Mouse (Mus musculus): ENCODE results near the gene Rbm4b. TPM values are rescaled to one million over a fixed set of nuclear protein-coding genes. Genes with fewer than 3 reads are reported as not detected.
A peak's percentile ranks its signal among the peaks of the same experiment; 100 is the strongest.
"Not testable (repeated sequence)": the region's sequence is repeated elsewhere in the genome, so short reads cannot be mapped to it uniquely, and the experiment has no call there.

The Rbm4b gene
- polyA plus RNA-seq, 1 experiment from 2014 or later = 17.6 TPM

DNA sequence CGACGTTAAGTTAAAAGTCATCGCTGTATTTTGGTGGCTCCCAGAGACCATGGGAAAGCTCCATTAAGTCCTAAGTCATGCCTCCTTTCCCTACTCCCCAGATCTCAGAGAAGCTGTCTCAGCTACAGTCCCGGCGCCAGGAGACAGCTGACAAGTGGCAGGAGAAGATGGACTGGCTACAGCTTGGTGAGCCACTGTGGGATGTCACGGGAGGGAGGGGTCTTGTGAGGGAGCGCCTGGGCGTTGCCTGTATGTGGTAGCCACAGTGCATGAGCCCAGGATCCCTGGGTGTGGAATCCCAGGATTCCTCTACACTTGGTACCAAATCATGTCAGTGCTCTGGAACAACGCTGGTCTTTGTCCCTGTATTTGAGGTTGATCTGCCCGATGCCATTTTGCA, 7.8 kb upstream of the Rbm4b start:
- Histone ChIP-seq H3K27ac (ENCODE audit: low read length) (no peak overlapping the region), H3K36me3 (ENCODE audit: control insufficient read depth, insufficient read depth) (no peaks in the 10 kb centered on the region), H3K4me2 (ENCODE audit: low read depth, low read length) (no peak overlapping the region), H3K9ac (ENCODE audit: low read depth, low read length) (no peak overlapping the region), H3K9me3 (replicated peaks; ENCODE audit: control insufficient read depth, low read length) (no peaks in the 10 kb centered on the region), H3K4me3 (ENCODE audit: low read depth, low read length) (no peak overlapping the region), H3K27me3 (ENCODE audit: control insufficient read depth, insufficient read depth, low read depth, low read length) (no peaks in the 10 kb centered on the region), H3K4me1 (ENCODE audit: control insufficient read depth, low read depth, low read length) (no peaks in the 10 kb centered on the region)
- WGBS (ENCODE audit: insufficient replicate concordance) = 74% methylated on average over 10 of the region's 10 CpGs
- no peak for ATAC-seq (ENCODE audit: low read depth)

DNA sequence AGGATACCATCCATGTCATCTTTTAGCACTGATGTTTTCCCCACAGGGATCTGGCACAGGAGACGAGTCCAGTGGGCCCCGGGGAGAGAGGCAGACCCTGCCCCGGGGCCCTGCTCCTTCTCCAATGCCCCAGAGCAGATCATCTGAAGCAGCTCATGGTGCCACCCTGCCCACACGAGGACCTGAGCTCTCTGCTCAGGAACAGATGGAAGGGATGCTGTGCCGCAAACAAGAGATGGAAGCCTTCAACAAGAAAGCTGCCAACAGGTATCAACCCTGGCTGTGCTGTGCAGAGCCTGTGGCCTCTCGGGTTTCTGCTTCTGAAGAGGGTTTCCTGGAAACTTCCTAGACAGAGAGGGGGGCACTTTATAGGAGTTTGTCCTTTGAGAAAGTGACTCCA, 6.3 kb upstream of the Rbm4b start:
- H3K9ac ChIP-seq (ENCODE audit: low read depth, low read length) = no peak overlapping the region
- no peaks in the 10 kb centered on the region for H3K36me3 ChIP-seq (ENCODE audit: control insufficient read depth, insufficient read depth)
- no peaks in the 10 kb centered on the region for H3K27me3 ChIP-seq (ENCODE audit: control insufficient read depth, insufficient read depth, low read depth, low read length)
- no peaks in the 10 kb centered on the region for H3K9me3 ChIP-seq (replicated peaks; ENCODE audit: control insufficient read depth, low read length)
- no peak for ATAC-seq (ENCODE audit: low read depth)
- H3K27ac ChIP-seq (ENCODE audit: low read length) = no peak overlapping the region
- WGBS (ENCODE audit: insufficient replicate concordance) = 66% methylated on average over 6 of the region's 6 CpGs
- no peak overlapping the region for H3K4me2 ChIP-seq (ENCODE audit: low read depth, low read length)
- H3K4me1 ChIP-seq (ENCODE audit: control insufficient read depth, low read depth, low read length) = no peaks in the 10 kb centered on the region
- H3K4me3 ChIP-seq (ENCODE audit: low read depth, low read length) = no peak overlapping the region

- peak overlapping the region; percentile 89 for H3K27ac ChIP-seq (ENCODE audit: low read length)
- peak overlapping the region; percentile 78 for H3K4me3 ChIP-seq (ENCODE audit: low read depth, low read length)
- peaks cover 2% of the 10 kb centered on the region; the same call in 1 of the 2 replicates for H3K36me3 ChIP-seq (ENCODE audit: control insufficient read depth, insufficient read depth)
- H3K4me1 ChIP-seq (ENCODE audit: control insufficient read depth, low read depth, low read length) = peaks cover 17% of the 10 kb centered on the region
- ATAC-seq (ENCODE audit: low read depth) = peak; percentile 66
- no peaks in the 10 kb centered on the region for H3K27me3 ChIP-seq (ENCODE audit: control insufficient read depth, insufficient read depth, low read depth, low read length)
- peak overlapping the region; percentile 91 for H3K4me2 ChIP-seq (ENCODE audit: low read depth, low read length)
- H3K9ac ChIP-seq (ENCODE audit: low read depth, low read length) = peak overlapping the region; percentile 77
- H3K9me3 ChIP-seq (replicated peaks; ENCODE audit: control insufficient read depth, low read length) = no peaks in the 10 kb centered on the region
- WGBS (ENCODE audit: insufficient replicate concordance) = under 1% methylated on average over 10 of the region's 10 CpGs
These were observed 618 bp upstream of the Rbm4b start for GRCm38 (mm10) chr19:4755565-4756192.

DNA sequence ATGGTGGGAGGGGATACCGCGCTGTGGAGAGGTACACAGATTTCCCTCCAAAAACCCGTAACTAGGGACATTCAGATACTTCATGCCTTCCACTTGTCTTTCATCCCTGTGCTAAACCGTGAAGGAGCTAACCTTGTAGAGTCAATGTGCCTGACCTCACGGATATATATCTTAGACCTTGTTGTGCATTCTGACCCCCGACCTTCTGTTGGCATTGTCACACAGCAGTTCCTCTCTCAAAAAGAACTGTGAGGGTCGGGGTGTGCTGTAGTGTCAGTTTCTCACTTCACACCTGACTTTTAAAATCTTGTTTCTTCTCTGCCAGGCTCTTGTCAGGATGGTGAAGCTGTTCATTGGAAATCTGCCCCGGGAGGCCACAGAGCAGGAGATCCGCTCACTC, 624 bp downstream of the Rbm4b start:
- H3K9me3 ChIP-seq (replicated peaks; ENCODE audit: control insufficient read depth, low read length) = no peaks in the 10 kb centered on the region
- peaks cover 4% of the 10 kb centered on the region for H3K36me3 ChIP-seq (ENCODE audit: control insufficient read depth, insufficient read depth)
- peaks cover 19% of the 10 kb centered on the region for H3K4me1 ChIP-seq (ENCODE audit: control insufficient read depth, low read depth, low read length)
- 9% methylated on average over 9 of the region's 9 CpGs for WGBS (ENCODE audit: insufficient replicate concordance)
- peak overlapping the region; percentile 77 for H3K9ac ChIP-seq (ENCODE audit: low read depth, low read length)
- ATAC-seq (ENCODE audit: low read depth) = no peak
- peak overlapping the region; percentile 78 for H3K4me3 ChIP-seq (ENCODE audit: low read depth, low read length)
- no peaks in the 10 kb centered on the region for H3K27me3 ChIP-seq (ENCODE audit: control insufficient read depth, insufficient read depth, low read depth, low read length)
- H3K4me2 ChIP-seq (ENCODE audit: low read depth, low read length) = peak overlapping the region; percentile 91
- peak overlapping the region; percentile 89 for H3K27ac ChIP-seq (ENCODE audit: low read length)

DNA sequence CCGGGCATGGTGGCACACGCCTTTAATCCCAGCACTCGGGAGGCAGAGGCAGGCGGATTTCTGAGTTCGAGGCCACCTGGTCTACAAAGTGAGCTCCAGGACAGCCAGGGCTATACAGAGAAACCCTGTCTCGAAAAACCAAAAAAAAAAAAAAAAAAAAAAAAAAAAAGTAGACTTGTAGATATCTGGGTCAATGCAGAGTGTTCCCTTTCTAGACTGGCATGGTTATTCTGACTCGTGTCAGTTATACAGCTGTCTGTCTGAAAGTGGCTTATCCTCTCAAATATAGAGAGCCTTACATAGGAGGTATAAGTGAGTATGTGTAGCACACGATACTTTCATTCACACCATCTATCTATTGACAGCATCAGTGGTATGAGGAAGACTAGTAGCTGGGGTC, 4.2 kb downstream of the Rbm4b start:
- 80% methylated on average over 8 of the region's 8 CpGs for WGBS (ENCODE audit: insufficient replicate concordance)
- not testable (repeated sequence) for H3K27ac ChIP-seq (ENCODE audit: low read length); H3K4me3 ChIP-seq (ENCODE audit: low read depth, low read length); H3K27me3 ChIP-seq (ENCODE audit: control insufficient read depth, insufficient read depth, low read depth, low read length); H3K4me2 ChIP-seq (ENCODE audit: low read depth, low read length); H3K9ac ChIP-seq (ENCODE audit: low read depth, low read length); ATAC-seq (ENCODE audit: low read depth); H3K9me3 ChIP-seq (replicated peaks; ENCODE audit: control insufficient read depth, low read length)
- Histone ChIP-seq H3K36me3 (ENCODE audit: control insufficient read depth, insufficient read depth) (peaks cover 31% of the 10 kb centered on the region), H3K4me1 (ENCODE audit: control insufficient read depth, low read depth, low read length) (peaks cover 17% of the 10 kb centered on the region)

DNA sequence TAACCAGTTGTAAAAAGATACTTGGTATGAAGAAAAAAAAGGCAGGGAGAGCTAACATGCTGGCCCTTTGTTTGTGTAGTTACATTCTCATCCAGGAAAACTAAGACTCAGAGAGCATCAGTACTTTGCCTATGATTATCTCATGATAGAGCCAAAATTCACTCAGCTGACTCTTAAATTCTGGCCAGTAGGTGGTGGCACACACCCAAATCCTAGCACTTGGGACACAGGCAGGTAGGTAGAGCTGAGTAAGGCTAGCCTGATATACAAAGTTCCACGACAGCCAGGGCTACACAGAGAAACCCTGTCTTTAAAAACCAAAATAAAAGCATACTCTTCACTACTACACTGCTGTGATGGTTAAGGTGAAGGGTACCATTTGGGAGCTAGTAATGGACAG, 6.6 kb downstream of the Rbm4b start:
- 72% methylated on average over 1 of the region's 1 CpGs for WGBS (ENCODE audit: insufficient replicate concordance)
- Histone ChIP-seq H3K27ac (ENCODE audit: low read length) (no peak overlapping the region), H3K4me1 (ENCODE audit: control insufficient read depth, low read depth, low read length) (peaks cover 4% of the 10 kb centered on the region), H3K4me2 (ENCODE audit: low read depth, low read length) (no peak overlapping the region), H3K9me3 (replicated peaks; ENCODE audit: control insufficient read depth, low read length) (no peaks in the 10 kb centered on the region), H3K4me3 (ENCODE audit: low read depth, low read length) (no peak overlapping the region), H3K9ac (ENCODE audit: low read depth, low read length) (no peak overlapping the region), H3K27me3 (ENCODE audit: control insufficient read depth, insufficient read depth, low read depth, low read length) (no peaks in the 10 kb centered on the region), H3K36me3 (ENCODE audit: control insufficient read depth, insufficient read depth) (peaks cover 43% of the 10 kb centered on the region)
- ATAC-seq (ENCODE audit: low read depth) = no peak

GRCm38 (mm10) chr19:4767507-4768148, 11.3 kb downstream of the Rbm4b start:
- H3K9ac ChIP-seq (ENCODE audit: low read depth, low read length) = no peak overlapping the region
- peak overlapping the region; percentile 65 for H3K27ac ChIP-seq (ENCODE audit: low read length)
- no peaks in the 10 kb centered on the region; the same call in 1 of the 2 replicates for H3K4me1 ChIP-seq (ENCODE audit: control insufficient read depth, low read depth, low read length)
- no peaks in the 10 kb centered on the region for H3K9me3 ChIP-seq (replicated peaks; ENCODE audit: control insufficient read depth, low read length)
- no peak overlapping the region for H3K4me2 ChIP-seq (ENCODE audit: low read depth, low read length)
- H3K27me3 ChIP-seq (ENCODE audit: control insufficient read depth, insufficient read depth, low read depth, low read length) = no peaks in the 10 kb centered on the region
- WGBS (ENCODE audit: insufficient replicate concordance) = 73% methylated on average over 12 of the region's 12 CpGs
- H3K4me3 ChIP-seq (ENCODE audit: low read depth, low read length) = no peak overlapping the region
- peaks cover 52% of the 10 kb centered on the region for H3K36me3 ChIP-seq (ENCODE audit: control insufficient read depth, insufficient read depth)
- ATAC-seq (ENCODE audit: low read depth) = peak; percentile 77

GRCm38 (mm10) chr19:4772785-4773184, 16.5 kb downstream of the Rbm4b start:
- H3K9ac ChIP-seq (ENCODE audit: low read depth, low read length) = no peak overlapping the region
- peaks cover 44% of the 10 kb centered on the region for H3K36me3 ChIP-seq (ENCODE audit: control insufficient read depth, insufficient read depth)
- no peaks in the 10 kb centered on the region for H3K4me1 ChIP-seq (ENCODE audit: control insufficient read depth, low read depth, low read length)
- no peak overlapping the region for H3K4me2 ChIP-seq (ENCODE audit: low read depth, low read length)
- H3K4me3 ChIP-seq (ENCODE audit: low read depth, low read length) = no peak overlapping the region
- WGBS (ENCODE audit: insufficient replicate concordance) = 76% methylated on average over 3 of the region's 3 CpGs
- no peaks in the 10 kb centered on the region for H3K27me3 ChIP-seq (ENCODE audit: control insufficient read depth, insufficient read depth, low read depth, low read length)
- H3K27ac ChIP-seq (ENCODE audit: low read length) = no peak overlapping the region
- no peak for ATAC-seq (ENCODE audit: low read depth)
- no peaks in the 10 kb centered on the region for H3K9me3 ChIP-seq (replicated peaks; ENCODE audit: control insufficient read depth, low read length)

DNA sequence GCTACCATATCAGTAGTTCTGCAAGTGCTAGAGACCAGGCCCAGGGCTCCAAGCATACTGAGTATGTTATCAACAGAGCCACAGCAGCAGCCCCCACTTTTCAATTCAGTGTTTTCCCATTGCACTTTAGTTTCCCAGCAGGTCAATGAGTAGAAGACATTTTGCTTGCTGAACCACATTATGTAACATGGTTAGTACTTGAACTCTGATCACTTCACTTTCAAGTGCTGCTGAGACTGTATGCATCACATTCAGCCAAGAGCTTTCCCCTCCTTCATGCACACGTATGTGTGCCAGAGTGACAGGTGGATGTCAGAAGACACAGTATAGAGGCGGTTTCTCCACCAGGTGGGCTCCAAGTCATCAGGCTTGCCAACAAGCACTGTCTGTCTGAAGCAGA, 26.6 kb downstream of the Rbm4b start:
- Histone ChIP-seq H3K9ac (ENCODE audit: low read depth, low read length) (no peak overlapping the region), H3K9me3 (replicated peaks; ENCODE audit: control insufficient read depth, low read length) (no peaks in the 10 kb centered on the region), H3K36me3 (ENCODE audit: control insufficient read depth, insufficient read depth) (peaks cover 48% of the 10 kb centered on the region), H3K4me1 (ENCODE audit: control insufficient read depth, low read depth, low read length) (no peaks in the 10 kb centered on the region), H3K4me2 (ENCODE audit: low read depth, low read length) (no peak overlapping the region), H3K27ac (ENCODE audit: low read length) (no peak overlapping the region), H3K4me3 (ENCODE audit: low read depth, low read length) (no peak overlapping the region), H3K27me3 (ENCODE audit: control insufficient read depth, insufficient read depth, low read depth, low read length) (no peaks in the 10 kb centered on the region)
- WGBS (ENCODE audit: insufficient replicate concordance) = 92% methylated on average over 2 of the region's 2 CpGs
- ATAC-seq (ENCODE audit: low read depth) = no peak
